Mouse (Mus musculus) stomach, postnatal 0 days (tissue): ENCODE results near the gene Fsd1. TPM values are rescaled to one million over a fixed set of nuclear protein-coding genes. Genes with fewer than 3 reads are reported as not detected.
"Not testable (repeated sequence)": the region's sequence is repeated elsewhere in the genome, so short reads cannot be mapped to it uniquely, and the experiment has no call there.

Experiments
- ATAC-seq: fragments of 200-750 bp; cut with Nextera tagmentation; 2 replicates; pipeline ENCODE4 v1.8.0; 2017; ENCODE audit not compliant: low FRiP score, low TSS enrichment
- DNase-seq: peaks from one replicate; pipeline ENCODE4 v3.0.0-alpha.2; 2016; ENCODE audit warnings: low spot score
- H3K27ac ChIP-seq: fragments of 300-500 bp; sonication (generic); replicated peaks from 2 replicates; pipeline ENCODE4 v1.5.1; 2014; ENCODE audit warnings: mild to moderate bottlenecking, control low read depth
- H3K27me3 ChIP-seq: fragments of 300-500 bp; sonication (generic); 2 replicates; pipeline ENCODE4 v1.6.1; 2014; ENCODE audit warnings: low read length; ENCODE audit not compliant: control insufficient read depth, insufficient read depth
- H3K36me3 ChIP-seq: fragments of 300-500 bp; sonication (generic); 2 replicates; pipeline ENCODE4 v1.6.1; 2014; ENCODE audit warnings: low read length, mixed read lengths; ENCODE audit not compliant: control insufficient read depth, insufficient read depth
- H3K4me1 ChIP-seq: fragments of 300-500 bp; sonication (generic); replicated peaks from 2 replicates; pipeline ENCODE4 v1.6.1; 2014; ENCODE audit warnings: antibody characterized with exemption; ENCODE audit not compliant: control insufficient read depth, insufficient read depth
- H3K4me2 ChIP-seq: fragments of 300-500 bp; sonication (generic); replicated peaks from 2 replicates; pipeline ENCODE4 v1.6.1; 2014; ENCODE audit warnings: low read depth, mild to moderate bottlenecking, control low read depth, moderate library complexity
- H3K4me3 ChIP-seq: fragments of 300-500 bp; sonication (generic); 2 replicates; pipeline ENCODE4 v1.5.1; 2014; ENCODE audit warnings: low read depth, low read length, control low read depth
- H3K9ac ChIP-seq: fragments of 300-500 bp; sonication (generic); 2 replicates; pipeline ENCODE4 v1.6.1; 2014; ENCODE audit warnings: mild to moderate bottlenecking, low read length, control low read depth, mixed read lengths
- H3K9me3 ChIP-seq: fragments of 300-500 bp; sonication (generic); 2 replicates; pipeline ENCODE4 v1.6.1; 2016; ENCODE audit warnings: low read length; ENCODE audit not compliant: control insufficient read depth
- CTCF ChIP-seq: IDR thresholded peaks from 2 replicates; pipeline ENCODE4 v1.5.1; 2016; ENCODE audit warnings: antibody characterized with exemption, low read depth, mild to moderate bottlenecking, moderate library complexity
- EP300 ChIP-seq: optimal IDR thresholded peaks from 2 replicates; pipeline ENCODE3; 2016; ENCODE audit warnings: antibody characterized with exemption
- WGBS: fragments of 180-500 bp; shearing (Covaris S2); extraction: QIAGEN DNeasy Blood & Tissue Kit; methylation state at CpG from one replicate; pipeline ENCODE4 v1.1.7; 2014; 5-methylcytosine and 5-hydroxymethylcytosine counted together
- polyA plus RNA-seq: library from polyadenylated mRNA; unstranded; fragments of >200 nt; fragmentation: Nextera tagmentation; extraction: Ambion mirVana; gene quantifications from 2 replicates; pipeline ENCODE4 v1.2.1, GENCODE M21; 2015

Gene Fsd1
- 2.7 and 3.5 TPM in 2 replicates for polyA plus RNA-seq

GRCm38 (mm10) chr17:55986030-55986961, at the start of gene Fsd1:
TSS of gene Fsd1 (plus strand) at chr17:55986509.
- no peaks in the 10 kb centered on the region; the same call in 1 of the 2 replicates for H3K27me3 ChIP-seq
- DNase-seq, result peak; percentile 29
- H3K4me2 ChIP-seq, result peak within 1 kb of the TSS; percentile 52
- H3K4me1 ChIP-seq, result no peaks in the 10 kb centered on the region
- TF ChIP-seq EP300 (no peak), CTCF (no peak)
- peak within 1 kb of the TSS; percentile 43; the same call in 1 of the 2 replicates for H3K9ac ChIP-seq
- no peaks in the 10 kb centered on the region for H3K9me3 ChIP-seq
- peak within 1 kb of the TSS; percentile 30 for H3K4me3 ChIP-seq
- ATAC-seq, result no peak; the same call in 1 of the 2 replicates
- H3K27ac ChIP-seq, result no peak within 1 kb of the TSS
- H3K36me3 ChIP-seq, result no peaks in the 10 kb centered on the region
- WGBS, result 9% methylated on average over 29 of the region's 35 CpGs

- H3K36me3 ChIP-seq, H3K27me3 ChIP-seq, H3K9ac ChIP-seq, H3K9me3 ChIP-seq, H3K4me1 ChIP-seq: not testable (repeated sequence)
- Histone ChIP-seq H3K4me2 (peak overlapping the region; percentile 75), H3K4me3 (peak overlapping the region; percentile 45), H3K27ac (peak overlapping the region; percentile 94)
- WGBS, result 21% methylated on average over 10 of the region's 10 CpGs
- peak; percentile 77 for DNase-seq
- peak; percentile 77 for ATAC-seq
Measured at GRCm38 (mm10) chr17:55944387-55944865, 41.9 kb upstream of the Fsd1 start.

GRCm38 (mm10) chr17:55944866-55945682, 41.2 kb upstream of the Fsd1 start:
- not testable (repeated sequence) for H3K27me3 ChIP-seq, H3K36me3 ChIP-seq, H3K4me1 ChIP-seq, H3K9me3 ChIP-seq
- Histone ChIP-seq H3K4me3 (peak overlapping the region; percentile 45), H3K27ac (peak overlapping the region; percentile 94), H3K9ac (peak overlapping the region; percentile 61), H3K4me2 (peak overlapping the region; percentile 75)
- ATAC-seq, result peak; percentile 95
- peak; percentile 75 for DNase-seq
- WGBS, result under 1% methylated on average over 53 of the region's 56 CpGs

- DNase-seq (no peak), ATAC-seq (no peak; the same call in 1 of the 2 replicates)
- Histone ChIP-seq H3K4me3 (peak overlapping the region; percentile 45), H3K4me1 (no peaks in the 10 kb centered on the region), H3K4me2 (peak overlapping the region; percentile 75), H3K9me3 (no peaks in the 10 kb centered on the region), H3K36me3 (no peaks in the 10 kb centered on the region), H3K27me3 (no peaks in the 10 kb centered on the region), H3K9ac (peak overlapping the region; percentile 61), H3K27ac (peak overlapping the region; percentile 94)
- TF ChIP-seq EP300, result no peak
- TF ChIP-seq CTCF, result no peak
- WGBS, result 18% methylated on average over 5 of the region's 5 CpGs
Measured at GRCm38 (mm10) chr17:55945696-55946095, 40.6 kb upstream of the Fsd1 start.

- H3K9ac ChIP-seq, result no peak overlapping the region
- no peak for TF ChIP-seq CTCF
- TF ChIP-seq EP300, result no peak
- H3K9me3 ChIP-seq, result no peaks in the 10 kb centered on the region
- H3K27ac ChIP-seq, result no peak overlapping the region
- DNase-seq, result no peak
- ATAC-seq, result no peak
- no peak overlapping the region for H3K4me2 ChIP-seq
- H3K27me3 ChIP-seq, result no peaks in the 10 kb centered on the region
- H3K4me1 ChIP-seq, result no peaks in the 10 kb centered on the region
- WGBS, result 83% methylated on average over 4 of the region's 4 CpGs
- no peaks in the 10 kb centered on the region for H3K36me3 ChIP-seq
- H3K4me3 ChIP-seq, result no peak overlapping the region
Measured at GRCm38 (mm10) chr17:55948647-55949046, 37.7 kb upstream of the Fsd1 start.
